Mouse (Mus musculus) hindbrain, embryonic 15.5 days (tissue): ENCODE measurements at regions not wholly inside any gene's neighbourhood (a gene's known extent, or its start where the extent isn't known, plus 50 kb on each side); places are given as distances from the start of the nearest gene placed in this dataset.

Experiments
- ATAC-seq: fragments of 200-750 bp; cut with Nextera tagmentation; 2 replicates; pipeline ENCODE4 v1.8.0; 2017; ENCODE audit warnings: low read depth, moderate number of reproducible peaks, moderate TSS enrichment; ENCODE audit not compliant: low FRiP score
- H3K27ac ChIP-seq: fragments of 300-500 bp; sonication (generic); replicated peaks from 2 replicates; pipeline ENCODE4 v1.5.1; 2015; ENCODE audit warnings: mild to moderate bottlenecking, inconsistent platforms
- H3K27me3 ChIP-seq: fragments of 300-500 bp; sonication (generic); 2 replicates; pipeline ENCODE4 v1.6.1; 2015; ENCODE audit warnings: control low read depth, inconsistent platforms
- H3K36me3 ChIP-seq: fragments of 300-500 bp; sonication (generic); 2 replicates; pipeline ENCODE4 v1.6.1; 2015; ENCODE audit warnings: control low read depth, inconsistent platforms
- H3K4me1 ChIP-seq: fragments of 300-500 bp; sonication (generic); replicated peaks from 2 replicates; pipeline ENCODE4 v1.6.1; 2015; ENCODE audit warnings: control low read depth, inconsistent platforms
- H3K4me2 ChIP-seq: fragments of 300-500 bp; sonication (generic); 2 replicates; pipeline ENCODE4 v1.6.1; 2015; ENCODE audit warnings: moderate library complexity, mild to moderate bottlenecking, inconsistent platforms
- H3K4me3 ChIP-seq: fragments of 300-500 bp; sonication (generic); 2 replicates; pipeline ENCODE4 v1.5.1; 2015; ENCODE audit warnings: mild to moderate bottlenecking, inconsistent platforms
- H3K9ac ChIP-seq: fragments of 300-500 bp; sonication (generic); 2 replicates; pipeline ENCODE4 v1.6.1; 2015; ENCODE audit warnings: inconsistent platforms
- H3K9me3 ChIP-seq: fragments of 300-500 bp; sonication (generic); 2 replicates; pipeline ENCODE4 v1.6.1; 2016; ENCODE audit warnings: control low read depth, inconsistent platforms
- WGBS: fragments of 180-500 bp; shearing (Covaris S2); methylation state at CpG from one replicate; pipeline ENCODE4 v1.1.7; 2015; 5-methylcytosine and 5-hydroxymethylcytosine counted together

DNA sequence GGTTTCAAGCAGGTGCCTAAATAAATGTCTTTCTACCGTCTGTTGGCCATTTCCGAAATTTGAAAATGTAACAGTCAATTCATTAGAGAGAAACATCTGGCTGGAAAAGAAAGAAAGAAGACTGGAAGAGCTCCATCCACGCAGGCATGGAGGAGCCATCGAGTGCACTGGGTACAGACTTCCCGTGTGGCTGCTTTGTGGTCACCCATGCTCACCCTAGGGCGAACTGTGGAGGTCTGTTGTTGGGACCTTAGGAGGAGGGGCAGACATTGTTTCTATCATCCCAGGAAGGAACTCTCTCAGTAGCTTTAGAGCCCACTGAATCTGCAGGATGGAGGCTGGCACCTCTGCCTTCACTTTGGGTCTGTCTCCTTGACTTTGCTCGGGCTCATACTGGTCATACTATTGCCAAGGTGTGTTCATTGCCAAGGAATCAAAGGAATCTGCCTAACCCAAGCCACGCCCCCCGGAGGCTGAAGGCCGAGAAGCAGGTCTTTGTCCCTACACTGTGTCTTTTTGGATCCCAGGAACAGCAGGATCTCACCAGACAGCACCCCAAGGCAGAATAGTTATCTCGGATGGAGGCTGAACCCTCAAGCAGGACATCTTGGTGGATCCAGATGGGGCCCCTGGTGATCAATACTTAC lies 54.3 kb upstream of the Kcng1 start:
- Histone ChIP-seq H3K36me3 (no peaks in the 10 kb centered on the region), H3K4me2 (no peak overlapping the region), H3K4me3 (no peak overlapping the region), H3K27ac (no peak overlapping the region), H3K27me3 (no peaks in the 10 kb centered on the region), H3K9me3 (no peaks in the 10 kb centered on the region), H3K9ac (no peak overlapping the region), H3K4me1 (peaks cover 30% of the 10 kb centered on the region)
- no peak for ATAC-seq
- WGBS: 90% methylated on average over 11 of the region's 11 CpGs

GRCm38 (mm10) chr2:168334241-168334588 lies 52.7 kb upstream of the Kcng1 start:
- no peaks in the 10 kb centered on the region for H3K36me3 ChIP-seq
- ATAC-seq: no peak
- WGBS: 39% methylated on average over 9 of the region's 9 CpGs

DNA sequence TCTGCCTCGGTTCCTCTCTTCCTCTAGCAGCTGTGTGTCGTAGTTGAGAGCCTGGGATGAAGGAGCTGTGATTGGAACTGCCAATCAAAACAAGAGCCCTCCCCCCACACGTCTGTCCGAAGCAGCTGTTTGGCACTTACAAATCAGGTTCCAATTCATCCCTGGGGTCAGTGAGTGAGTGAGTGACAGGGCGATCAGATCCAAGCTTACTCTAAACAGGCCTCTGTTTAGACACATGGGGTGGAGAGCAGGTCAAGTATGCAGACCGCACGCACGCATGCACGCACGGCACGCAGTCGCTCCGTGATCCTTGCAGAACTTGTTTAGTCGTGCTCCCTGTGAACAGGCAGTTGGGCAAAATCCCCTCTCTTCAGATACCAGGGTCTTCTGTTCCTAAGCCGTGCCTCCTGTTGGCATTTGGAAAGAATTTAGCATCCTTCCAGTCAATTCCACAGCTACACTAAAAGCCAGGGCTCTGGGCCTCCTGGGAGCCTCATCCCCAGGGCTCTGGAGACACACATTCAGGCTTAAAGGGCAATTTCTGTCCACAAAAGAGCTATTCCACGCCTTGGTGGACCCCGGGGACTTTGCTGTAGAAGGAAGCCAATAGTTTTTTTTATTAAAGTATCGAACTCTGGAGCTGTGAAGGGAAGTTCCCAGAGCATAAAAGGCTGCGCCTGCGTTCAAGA lies 52.2 kb upstream of the Kcng1 start:
- H3K36me3 ChIP-seq: no peaks in the 10 kb centered on the region
- 53% methylated on average over 20 of the region's 20 CpGs for WGBS
- no peak overlapping the region for H3K4me2 ChIP-seq
- H3K27ac ChIP-seq: no peak overlapping the region
- H3K9ac ChIP-seq: no peak overlapping the region
- no peaks in the 10 kb centered on the region for H3K27me3 ChIP-seq
- peaks cover 25% of the 10 kb centered on the region for H3K4me1 ChIP-seq
- H3K9me3 ChIP-seq: no peaks in the 10 kb centered on the region
- H3K4me3 ChIP-seq: no peak overlapping the region
- ATAC-seq: no peak

More at GRCm38 (mm10) chr2:168334241-168334588, 52.7 kb upstream of the Kcng1 start:
- H3K27ac ChIP-seq: no peak overlapping the region
- H3K9ac ChIP-seq: no peak overlapping the region
- H3K4me1 ChIP-seq: peaks cover 30% of the 10 kb centered on the region
- no peak overlapping the region for H3K4me3 ChIP-seq
- no peak overlapping the region for H3K4me2 ChIP-seq
- H3K9me3 ChIP-seq: no peaks in the 10 kb centered on the region
- no peaks in the 10 kb centered on the region for H3K27me3 ChIP-seq

- Histone ChIP-seq H3K4me2 (no peak overlapping the region), H3K27ac (no peak overlapping the region), H3K9me3 (no peaks in the 10 kb centered on the region), H3K36me3 (no peaks in the 10 kb centered on the region), H3K27me3 (no peaks in the 10 kb centered on the region), H3K4me1 (peaks cover 18% of the 10 kb centered on the region), H3K4me3 (no peak overlapping the region), H3K9ac (no peak overlapping the region)
- no peak for ATAC-seq
- 70% methylated on average over 6 of the region's 6 CpGs for WGBS
These were observed 51.4 kb upstream of the Kcng1 start for GRCm38 (mm10) chr2:168332972-168333371.
